Mouse (Mus musculus) gastrocnemius, adult 18-20 months (tissue): ENCODE measurements around the gene Hivep3. TPM values are rescaled to one million over a fixed set of nuclear protein-coding genes. Genes with fewer than 3 reads are reported as not detected.

Experiments used
- DNase-seq: peaks from one replicate; pipeline ENCODE4 v3.0.0; 2021; ENCODE audit warnings: low spot score
- total RNA-seq, 2 experiments: library from RNA; stranded (reverse); gene quantifications; 2 replicates each; pipeline ENCODE4 v1.2.3; 2021

Hivep3 gene
- total RNA-seq, 2 experiments from 2014 or later = 3.0 to 5.6 TPM

DNA sequence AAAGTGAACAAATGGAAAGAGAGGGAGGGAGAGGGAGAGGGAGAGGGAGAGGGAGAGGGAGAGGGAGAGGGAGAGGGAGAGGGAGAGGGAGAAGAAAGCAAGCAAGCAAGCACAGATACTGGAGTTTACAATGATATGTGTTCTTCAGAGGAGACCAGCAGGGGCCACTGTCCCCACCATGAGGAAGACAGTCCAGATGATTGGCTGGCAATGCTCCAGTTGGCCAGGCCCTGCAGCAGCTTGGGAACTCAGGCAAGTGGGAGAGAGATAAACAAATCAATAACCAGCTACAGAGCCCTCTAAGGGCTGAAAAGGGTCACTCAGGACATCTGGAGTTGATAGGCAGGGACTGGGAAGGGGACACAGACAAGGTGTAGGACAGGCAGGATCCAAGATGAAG lies 169.7 kb downstream of the Hivep3 start:
- no peak for DNase-seq

- no peak for DNase-seq
Measured at GRCm38 (mm10) chr4:119903806-119904205, 170.2 kb downstream of the Hivep3 start.

DNA sequence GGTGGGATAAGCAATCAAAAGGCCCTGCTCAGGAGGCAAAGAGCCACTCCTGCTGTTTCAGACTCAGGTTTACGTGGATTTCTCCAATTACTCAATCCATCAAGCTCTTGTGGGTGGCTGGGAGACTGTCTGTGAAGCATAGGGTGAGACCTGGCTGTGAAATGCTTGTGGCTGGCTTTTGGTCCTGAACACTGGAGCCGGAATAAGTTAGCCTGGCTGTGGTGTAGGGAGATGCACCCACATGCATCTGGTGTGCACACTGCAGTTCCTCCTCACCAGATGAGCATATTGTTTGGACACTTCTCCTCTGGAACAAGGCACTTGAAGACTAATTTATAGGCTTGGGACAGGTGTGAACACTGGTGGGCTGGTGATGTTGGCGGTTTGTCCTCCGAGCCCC lies 170.7 kb downstream of the Hivep3 start:
- no peak for DNase-seq

GRCm38 (mm10) chr4:119907106-119907505 lies 173.5 kb downstream of the Hivep3 start:
- no peak for DNase-seq

GRCm38 (mm10) chr4:119911071-119911904 lies 177.7 kb downstream of the Hivep3 start:
- no peak for DNase-seq

- DNase-seq = no peak
Measured at GRCm38 (mm10) chr4:119912216-119912615, 178.6 kb downstream of the Hivep3 start.

DNA sequence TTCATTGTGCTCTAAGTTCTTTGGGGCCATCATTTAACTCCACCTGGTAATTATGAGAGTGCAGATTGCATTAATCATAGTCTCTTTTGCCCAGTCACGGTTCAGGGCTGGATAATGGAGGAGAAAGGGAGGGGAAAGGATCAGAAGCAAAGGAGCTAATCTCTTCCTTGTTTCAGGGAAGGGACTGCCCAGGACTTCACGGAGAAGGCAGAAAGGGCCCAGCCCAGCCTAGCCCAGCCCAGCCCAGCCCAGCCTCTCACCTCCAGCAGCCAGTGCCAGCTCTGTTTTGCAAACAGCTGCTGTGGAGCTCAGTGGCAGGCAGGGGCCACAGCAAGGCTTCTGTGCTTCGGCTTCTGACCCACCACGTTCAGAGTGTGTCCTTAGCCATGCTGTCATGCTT lies 180.6 kb downstream of the Hivep3 start:
- no peak for DNase-seq

- DNase-seq = no peak
Measured at GRCm38 (mm10) chr4:119915069-119915468, 181.5 kb downstream of the Hivep3 start.

GRCm38 (mm10) chr4:119917502-119917901 lies 183.9 kb downstream of the Hivep3 start:
- no peak for DNase-seq

DNA sequence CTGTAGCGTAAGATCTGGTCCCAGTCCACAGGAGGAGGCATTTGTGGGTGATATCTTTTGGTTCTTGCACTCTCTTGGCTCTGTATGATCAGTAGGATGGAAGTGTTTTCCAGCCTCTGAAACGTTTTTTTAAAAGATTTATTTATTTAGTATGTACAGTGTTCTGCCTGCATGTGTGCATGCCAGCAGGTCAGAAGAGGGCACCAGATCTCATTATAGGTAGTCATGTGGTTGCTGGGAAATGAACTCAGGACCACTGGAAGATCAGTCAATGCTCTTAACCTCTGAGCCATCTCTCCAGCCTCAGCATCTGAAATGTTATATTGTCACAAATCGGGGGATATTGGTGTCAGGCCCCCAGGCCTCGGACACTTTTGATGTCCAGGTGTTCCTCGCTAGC lies 185.8 kb downstream of the Hivep3 start:
- DNase-seq = no peak

DNA sequence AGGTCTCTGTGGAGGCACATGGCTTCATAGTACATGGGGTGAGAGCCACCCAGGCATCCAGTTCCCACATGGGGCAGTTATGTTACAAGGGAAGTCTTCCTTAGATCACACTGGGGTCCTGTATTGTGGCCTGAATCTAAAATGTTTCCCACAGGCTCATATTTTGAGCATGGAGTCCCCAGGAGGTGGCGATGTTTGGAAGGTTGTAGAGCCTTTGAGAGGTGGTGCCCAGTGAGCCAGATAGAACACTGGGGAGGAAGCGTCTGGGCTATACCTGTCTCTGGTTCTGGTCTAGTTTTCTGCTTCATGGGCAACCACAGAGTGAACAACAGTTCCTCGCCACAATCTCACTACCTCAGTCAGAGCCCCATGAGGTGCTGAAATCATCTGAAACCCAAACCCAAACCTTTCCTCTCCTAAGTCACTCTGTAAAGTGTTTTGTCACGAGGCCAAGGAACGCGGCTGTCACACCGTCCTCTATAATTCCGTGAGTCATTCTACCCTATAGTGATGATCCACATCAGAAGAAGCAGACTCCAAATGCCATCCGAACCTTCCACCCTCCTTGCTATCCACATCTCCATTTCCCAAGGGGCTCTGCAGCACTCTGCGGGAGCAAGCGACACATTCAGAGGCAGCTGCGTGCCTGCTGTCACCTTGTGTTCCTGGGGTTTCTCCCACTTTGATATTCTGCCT lies 187.6 kb downstream of the Hivep3 start:
- no peak for DNase-seq

DNA sequence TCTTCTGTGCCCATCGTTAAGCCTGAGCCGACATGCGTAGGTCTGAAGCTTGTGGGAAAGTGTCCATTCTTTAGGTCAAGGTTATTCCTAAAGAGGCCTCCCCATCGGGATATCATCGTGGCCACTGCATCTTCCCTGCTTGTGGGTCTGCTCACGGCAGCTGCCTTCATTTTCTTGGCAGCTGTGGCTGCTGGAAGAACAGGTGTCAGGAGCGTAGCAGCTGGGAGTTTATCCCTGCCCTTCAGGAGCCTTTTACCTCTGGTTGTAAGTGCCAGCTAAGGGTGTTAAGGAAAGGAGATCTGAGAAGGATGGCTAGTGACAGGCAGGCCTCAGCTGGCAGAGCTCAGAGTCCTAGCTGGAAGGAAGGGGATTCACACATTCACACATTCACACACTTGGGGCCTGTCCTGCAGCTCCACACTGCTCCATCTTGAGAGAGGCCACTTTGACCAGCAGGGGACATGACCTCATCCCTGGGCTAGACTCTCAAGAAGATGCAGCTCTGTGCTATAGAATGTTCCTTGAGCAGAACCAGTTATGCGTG lies 188.2 kb downstream of the Hivep3 start:
- DNase-seq = no peak

DNA sequence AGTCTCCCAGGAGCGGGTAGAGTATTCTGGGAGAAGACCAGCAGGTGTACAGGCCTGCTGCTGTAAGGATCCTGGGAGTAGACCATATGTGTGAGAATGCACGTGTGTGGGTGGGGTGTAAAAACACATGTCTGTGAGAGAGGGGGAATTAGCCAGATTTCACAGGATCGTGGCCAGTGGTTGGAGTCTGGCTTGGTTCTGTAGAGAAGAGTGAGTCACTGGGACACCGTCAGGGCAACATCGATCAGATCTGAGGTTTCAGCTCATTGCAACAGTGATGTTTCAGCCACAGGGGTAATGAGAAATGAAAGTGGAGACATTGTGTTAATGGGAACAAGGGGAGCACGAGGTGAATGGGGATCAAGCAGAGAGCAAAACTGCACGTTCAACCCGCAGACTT lies 189.4 kb downstream of the Hivep3 start:
- no peak for DNase-seq

GRCm38 (mm10) chr4:119923410-119923809 lies 189.8 kb downstream of the Hivep3 start:
- no peak for DNase-seq

GRCm38 (mm10) chr4:119925052-119925451 lies 191.5 kb downstream of the Hivep3 start:
- no peak for DNase-seq

DNA sequence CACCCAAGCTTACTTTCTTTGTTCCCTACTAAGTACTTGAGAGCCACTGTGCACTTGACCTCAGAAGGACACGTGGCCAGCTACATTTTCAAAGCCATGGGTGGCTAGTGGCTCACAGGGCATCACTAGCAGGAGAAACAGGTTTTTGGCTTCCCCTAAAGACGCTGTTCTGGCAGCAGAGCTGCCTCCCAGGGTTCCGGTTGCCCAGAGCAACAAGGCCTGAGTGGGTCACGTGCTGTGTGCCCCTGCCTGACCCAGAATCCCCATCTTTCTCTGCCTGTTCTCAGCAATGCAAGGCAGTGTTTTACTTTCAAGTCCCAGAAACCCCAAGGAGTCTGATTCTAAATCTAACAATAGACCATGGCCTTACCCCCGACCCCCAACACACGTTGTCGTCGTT lies 198.3 kb downstream of the Hivep3 start:
- DNase-seq = no peak

DNA sequence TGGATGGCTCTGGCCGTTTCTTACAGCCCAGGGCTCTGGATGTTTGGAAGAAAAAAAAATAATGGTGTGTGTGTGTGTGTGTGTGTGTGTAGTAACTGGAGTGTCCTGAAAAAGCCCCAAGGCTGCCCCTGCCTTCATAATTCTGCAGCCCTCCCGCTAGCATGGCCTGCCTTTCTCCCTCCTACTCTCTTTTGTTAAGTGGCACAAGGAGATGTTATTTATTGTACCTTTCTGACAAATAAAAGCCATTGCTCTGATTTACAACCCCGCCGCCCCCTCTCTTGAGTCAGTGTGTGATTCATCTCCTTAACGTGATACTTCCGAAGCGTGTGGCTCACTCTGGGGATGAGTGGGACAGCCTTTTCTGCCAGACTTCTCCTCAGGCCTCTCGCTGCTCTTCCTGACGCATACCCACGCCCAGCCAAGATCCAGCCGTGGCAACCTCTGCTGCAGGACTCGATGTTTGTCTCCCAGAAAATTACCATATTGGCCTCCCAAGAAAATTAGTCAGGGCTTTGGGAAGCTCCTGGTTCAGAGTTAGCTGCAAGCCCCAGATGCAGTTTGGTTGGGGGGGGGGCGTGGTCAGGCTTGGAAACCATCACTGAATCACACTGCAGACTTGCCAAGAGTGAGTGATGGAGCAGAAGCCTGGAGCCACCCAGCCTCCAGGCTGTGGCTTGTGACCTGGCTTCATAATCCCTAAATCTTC lies 199.1 kb downstream of the Hivep3 start:
- no peak for DNase-seq

DNA sequence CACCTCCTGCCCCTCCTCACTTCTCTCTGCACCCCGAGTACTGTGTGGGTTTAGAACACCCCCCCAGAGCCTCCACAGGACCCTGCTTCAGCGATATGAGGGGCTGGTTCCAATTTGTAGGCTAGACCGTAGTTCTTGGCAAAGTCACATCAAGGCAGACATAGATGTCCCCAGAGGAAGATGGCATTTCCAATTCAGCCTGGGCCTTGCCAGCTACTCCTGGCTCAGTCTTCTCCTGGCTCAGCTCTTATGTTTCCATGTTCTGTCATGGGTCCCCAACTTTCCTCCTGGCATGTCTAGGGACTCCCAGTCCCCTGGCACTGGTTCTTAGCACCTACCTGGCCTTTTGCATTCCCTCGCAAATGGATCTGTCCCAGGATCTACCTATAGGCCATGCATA lies 201.3 kb downstream of the Hivep3 start:
- DNase-seq = no peak

DNA sequence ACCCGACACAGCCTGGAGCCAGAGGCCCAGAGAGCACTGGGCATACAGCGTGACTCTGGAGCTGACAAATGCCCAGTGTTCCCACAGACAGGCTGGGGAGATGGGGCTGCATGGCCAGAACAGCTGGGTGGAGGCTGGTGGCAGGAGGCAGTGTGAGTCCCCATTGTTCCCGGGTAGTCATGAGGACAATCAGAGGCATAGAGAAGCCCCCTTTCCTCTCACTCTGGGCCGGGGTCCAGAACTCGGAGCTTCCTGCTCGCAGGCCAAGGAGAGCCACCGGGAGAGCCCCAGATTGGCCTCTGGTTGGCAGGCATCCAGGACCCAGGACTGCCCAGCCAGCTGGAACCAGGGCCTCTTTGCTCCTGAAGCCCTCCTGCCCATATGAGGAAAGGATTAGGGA lies 204.3 kb downstream of the Hivep3 start:
- no peak for DNase-seq

DNA sequence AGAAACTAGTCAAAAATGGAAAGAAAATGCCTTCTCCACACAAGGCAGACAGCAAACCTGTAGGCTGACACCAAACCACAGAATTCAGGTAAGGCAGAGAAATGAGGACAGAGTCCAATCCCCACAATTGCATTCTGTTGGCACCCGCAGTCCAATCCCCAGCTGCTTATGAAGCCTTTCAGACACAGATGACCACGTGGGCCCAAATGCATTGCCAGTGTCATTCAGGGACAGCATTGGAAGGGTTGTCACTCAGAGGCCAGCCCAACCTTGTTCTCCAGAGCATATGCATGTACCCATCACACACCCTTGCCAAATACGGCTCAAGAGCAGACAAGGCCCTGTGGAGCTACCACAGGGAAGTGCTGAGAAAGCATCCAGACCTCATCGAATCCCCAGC lies 204.9 kb downstream of the Hivep3 start:
- DNase-seq = no peak

- DNase-seq = no peak
Measured at GRCm38 (mm10) chr4:119939786-119940185, 206.2 kb downstream of the Hivep3 start.
